Mouse (Mus musculus): ENCODE measurements at regions not wholly inside any gene's neighbourhood (a gene's known extent, or its start where the extent isn't known, plus 50 kb on each side); places are given as distances from the start of the nearest gene placed in this dataset.

DNA sequence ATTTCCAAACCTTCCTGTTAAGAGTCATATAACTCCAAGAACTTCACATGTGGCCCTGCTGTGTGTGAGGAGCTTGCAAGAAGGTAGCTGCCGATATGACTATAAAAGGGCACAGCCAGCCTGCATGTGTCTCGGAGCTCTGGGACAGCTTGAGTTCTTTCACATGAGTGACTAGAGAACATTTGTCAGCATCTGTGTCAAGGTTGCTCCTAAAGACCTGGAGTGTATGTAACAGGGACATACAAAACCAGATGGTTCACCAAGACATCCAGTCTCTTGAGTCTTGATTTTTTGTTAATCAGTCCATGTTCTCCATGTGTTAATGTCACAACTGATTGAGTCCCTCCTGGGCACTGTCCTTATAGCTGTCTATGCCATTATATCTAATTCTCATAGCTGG, 126.2 kb upstream of the Pcsk2 start:
- no peak for DNase-seq (ENCODE audit: low spot score)
- Histone ChIP-seq H3K36me3 (ENCODE audit: control insufficient read depth, insufficient read depth, low read length) (no peaks in the 10 kb centered on the region), H3K4me3 (ENCODE audit: low read depth, low read length) (no peak overlapping the region), H3K27ac (ENCODE audit: low read depth, low read length) (no peak overlapping the region), H3K9ac (ENCODE audit: low read length) (no peak overlapping the region), H3K4me1 (replicated peaks; ENCODE audit: control insufficient read depth, insufficient read depth, low read length) (no peaks in the 10 kb centered on the region), H3K27me3 (ENCODE audit: control insufficient read depth, insufficient read depth, low read length) (no peaks in the 10 kb centered on the region), H3K4me2 (ENCODE audit: low read depth, low read length, severe bottlenecking) (no peak overlapping the region), H3K9me3 (ENCODE audit: control insufficient read depth, low read length) (no peaks in the 10 kb centered on the region)
- 87% methylated on average over 2 of the region's 2 CpGs for WGBS
- no peak for ATAC-seq (replicated peaks; ENCODE audit: low FRiP score)

DNA sequence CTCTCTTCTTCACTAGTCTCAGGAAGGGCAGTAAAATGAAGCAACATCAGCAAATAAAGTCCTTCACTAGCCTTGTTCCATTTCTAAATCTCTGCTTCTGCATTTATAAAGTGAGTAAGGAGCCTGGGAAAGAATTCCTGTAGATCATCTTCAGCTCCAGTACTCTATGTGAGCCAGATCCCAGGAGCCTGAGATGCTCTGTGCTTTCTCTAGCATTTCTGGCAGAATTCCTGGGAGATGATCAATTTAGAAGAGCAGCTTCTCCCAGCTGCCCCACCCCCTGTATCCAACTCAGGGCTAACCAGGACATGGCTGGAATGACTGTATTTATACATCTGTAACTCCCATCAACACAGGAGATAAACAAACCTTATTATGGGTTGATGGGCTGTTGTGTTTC, 95.3 kb upstream of the Pcsk2 start:
- Histone ChIP-seq H3K4me1 (replicated peaks; ENCODE audit: control insufficient read depth, insufficient read depth, low read length) (no peaks in the 10 kb centered on the region), H3K9me3 (ENCODE audit: control insufficient read depth, low read length) (no peaks in the 10 kb centered on the region), H3K27me3 (ENCODE audit: control insufficient read depth, insufficient read depth, low read length) (no peaks in the 10 kb centered on the region), H3K27ac (ENCODE audit: low read depth, low read length) (no peak overlapping the region), H3K4me3 (ENCODE audit: low read depth, low read length) (no peak overlapping the region), H3K4me2 (ENCODE audit: low read depth, low read length, severe bottlenecking) (no peak overlapping the region), H3K9ac (ENCODE audit: low read length) (no peak overlapping the region), H3K36me3 (ENCODE audit: control insufficient read depth, insufficient read depth, low read length) (no peaks in the 10 kb centered on the region)
- ATAC-seq (replicated peaks; ENCODE audit: low FRiP score): no peak
- DNase-seq (ENCODE audit: low spot score): no peak

DNA sequence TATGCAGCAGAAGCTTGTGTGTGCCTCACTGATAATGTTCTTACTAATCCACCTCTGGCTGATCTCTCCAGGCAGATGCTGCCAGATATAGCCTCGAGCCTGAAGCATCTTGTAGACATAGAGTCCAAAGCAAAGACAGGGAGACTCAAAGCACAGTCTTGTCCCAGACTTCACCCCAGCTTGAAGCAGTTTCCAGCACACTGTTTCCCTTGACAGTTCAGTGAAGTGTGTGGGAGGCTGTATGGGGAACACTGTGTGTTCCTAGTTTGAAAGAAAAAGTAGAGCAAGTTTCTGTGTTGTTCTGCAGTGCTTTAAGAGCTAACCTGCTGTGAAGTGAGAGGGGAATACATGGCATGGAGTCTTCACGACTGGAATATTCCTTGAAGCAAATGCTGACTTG, 94.7 kb upstream of the Pcsk2 start:
- WGBS: 50% methylated on average over 2 of the region's 2 CpGs

DNA sequence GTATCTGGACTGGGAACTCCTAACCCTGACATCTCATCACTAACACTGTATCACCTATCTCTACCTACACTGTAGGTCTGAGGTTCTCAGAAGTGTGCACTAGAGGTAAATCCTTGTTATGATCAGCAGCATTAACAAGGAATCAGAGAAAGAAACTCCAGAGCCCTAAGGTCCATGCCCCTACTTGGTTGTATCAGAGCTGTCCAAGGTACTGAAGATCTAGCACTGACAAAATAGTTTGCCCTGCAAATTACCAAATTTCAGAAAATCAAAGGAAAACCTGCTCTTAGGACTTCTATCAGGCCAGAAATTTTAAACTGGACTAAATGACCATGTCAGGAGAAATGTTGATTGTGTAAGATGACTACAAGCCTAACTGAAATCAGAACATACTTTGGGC, 94.3 kb upstream of the Pcsk2 start:
- no peak overlapping the region for H3K4me3 ChIP-seq (ENCODE audit: low read depth, low read length)
- no peak overlapping the region for H3K9ac ChIP-seq (ENCODE audit: low read length)
- no peaks in the 10 kb centered on the region for H3K4me1 ChIP-seq (replicated peaks; ENCODE audit: control insufficient read depth, insufficient read depth, low read length)
- H3K36me3 ChIP-seq (ENCODE audit: control insufficient read depth, insufficient read depth, low read length): no peaks in the 10 kb centered on the region
- ATAC-seq (replicated peaks; ENCODE audit: low FRiP score) (no peak), DNase-seq (ENCODE audit: low spot score) (no peak)
- no peaks in the 10 kb centered on the region for H3K9me3 ChIP-seq (ENCODE audit: control insufficient read depth, low read length)
- H3K27me3 ChIP-seq (ENCODE audit: control insufficient read depth, insufficient read depth, low read length): no peaks in the 10 kb centered on the region
- H3K27ac ChIP-seq (ENCODE audit: low read depth, low read length): no peak overlapping the region
- H3K4me2 ChIP-seq (ENCODE audit: low read depth, low read length, severe bottlenecking): no peak overlapping the region

More for the DNA sequence above, 94.7 kb upstream of the Pcsk2 start:
- Histone ChIP-seq H3K36me3 (ENCODE audit: control insufficient read depth, insufficient read depth, low read length) (no peaks in the 10 kb centered on the region), H3K4me3 (ENCODE audit: low read depth, low read length) (no peak overlapping the region), H3K4me1 (replicated peaks; ENCODE audit: control insufficient read depth, insufficient read depth, low read length) (no peaks in the 10 kb centered on the region), H3K27ac (ENCODE audit: low read depth, low read length) (no peak overlapping the region), H3K27me3 (ENCODE audit: control insufficient read depth, insufficient read depth, low read length) (no peaks in the 10 kb centered on the region), H3K4me2 (ENCODE audit: low read depth, low read length, severe bottlenecking) (no peak overlapping the region), H3K9me3 (ENCODE audit: control insufficient read depth, low read length) (no peaks in the 10 kb centered on the region), H3K9ac (ENCODE audit: low read length) (no peak overlapping the region)
- no peak for ATAC-seq (replicated peaks; ENCODE audit: low FRiP score)
- DNase-seq (ENCODE audit: low spot score): no peak

DNA sequence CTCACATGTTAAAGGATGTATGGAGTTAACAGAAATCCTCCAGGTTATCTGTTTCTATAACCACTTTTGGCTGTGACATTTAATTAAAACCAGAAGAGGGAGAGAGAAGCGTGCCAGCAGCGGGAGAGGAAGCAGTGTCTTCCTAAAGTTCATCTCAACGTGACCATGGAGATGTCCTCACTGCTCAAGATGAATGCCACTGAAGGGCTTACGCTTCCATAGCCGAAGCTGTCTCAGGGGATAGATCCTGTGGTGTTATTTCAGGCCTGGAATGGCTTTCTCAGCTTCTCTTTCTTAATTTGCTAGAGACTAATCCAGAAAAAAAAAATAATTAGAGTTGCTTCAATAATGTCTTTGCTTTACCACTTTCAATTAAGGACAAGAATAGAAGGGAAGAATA, 78.0 kb upstream of the Pcsk2 start:
- ATAC-seq (replicated peaks; ENCODE audit: low FRiP score) (no peak), DNase-seq (ENCODE audit: low spot score) (no peak)
- Histone ChIP-seq H3K4me2 (ENCODE audit: low read depth, low read length, severe bottlenecking) (no peak overlapping the region), H3K27me3 (ENCODE audit: control insufficient read depth, insufficient read depth, low read length) (no peaks in the 10 kb centered on the region), H3K9me3 (ENCODE audit: control insufficient read depth, low read length) (no peaks in the 10 kb centered on the region), H3K4me1 (replicated peaks; ENCODE audit: control insufficient read depth, insufficient read depth, low read length) (no peaks in the 10 kb centered on the region), H3K27ac (ENCODE audit: low read depth, low read length) (no peak overlapping the region), H3K36me3 (ENCODE audit: control insufficient read depth, insufficient read depth, low read length) (no peaks in the 10 kb centered on the region), H3K4me3 (ENCODE audit: low read depth, low read length) (no peak overlapping the region), H3K9ac (ENCODE audit: low read length) (no peak overlapping the region)
- 77% methylated on average over 5 of the region's 5 CpGs for WGBS

DNA sequence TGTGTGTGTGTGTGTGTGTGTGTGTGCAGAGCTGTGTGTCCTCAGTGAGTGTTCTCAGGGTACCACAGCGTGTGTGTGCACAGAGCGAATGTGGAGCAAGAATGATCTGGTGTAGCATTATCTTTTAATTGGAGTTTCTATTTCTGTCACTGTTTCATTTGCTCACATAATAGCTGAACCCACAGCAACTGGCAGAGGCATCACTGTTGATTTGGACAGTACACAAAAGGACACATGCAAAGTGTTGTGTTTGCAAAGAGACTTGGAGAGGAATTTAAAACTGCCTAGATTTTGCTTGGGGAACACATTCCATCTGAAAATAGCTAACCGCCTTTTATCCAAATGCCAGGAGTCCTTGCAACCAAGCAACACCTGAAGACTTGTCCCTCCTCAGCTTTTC, 74.6 kb upstream of the Pcsk2 start:
- no peak overlapping the region for H3K4me3 ChIP-seq (ENCODE audit: low read depth, low read length)
- no peaks in the 10 kb centered on the region for H3K4me1 ChIP-seq (replicated peaks; ENCODE audit: control insufficient read depth, insufficient read depth, low read length)
- no peak for DNase-seq (ENCODE audit: low spot score)
- H3K4me2 ChIP-seq (ENCODE audit: low read depth, low read length, severe bottlenecking): no peak overlapping the region
- 94% methylated on average over 3 of the region's 3 CpGs for WGBS
- H3K27ac ChIP-seq (ENCODE audit: low read depth, low read length): no peak overlapping the region
- no peaks in the 10 kb centered on the region for H3K27me3 ChIP-seq (ENCODE audit: control insufficient read depth, insufficient read depth, low read length)
- no peak overlapping the region for H3K9ac ChIP-seq (ENCODE audit: low read length)
- H3K9me3 ChIP-seq (ENCODE audit: control insufficient read depth, low read length): no peaks in the 10 kb centered on the region
- H3K36me3 ChIP-seq (ENCODE audit: control insufficient read depth, insufficient read depth, low read length): no peaks in the 10 kb centered on the region
- no peak for ATAC-seq (replicated peaks; ENCODE audit: low FRiP score)

DNA sequence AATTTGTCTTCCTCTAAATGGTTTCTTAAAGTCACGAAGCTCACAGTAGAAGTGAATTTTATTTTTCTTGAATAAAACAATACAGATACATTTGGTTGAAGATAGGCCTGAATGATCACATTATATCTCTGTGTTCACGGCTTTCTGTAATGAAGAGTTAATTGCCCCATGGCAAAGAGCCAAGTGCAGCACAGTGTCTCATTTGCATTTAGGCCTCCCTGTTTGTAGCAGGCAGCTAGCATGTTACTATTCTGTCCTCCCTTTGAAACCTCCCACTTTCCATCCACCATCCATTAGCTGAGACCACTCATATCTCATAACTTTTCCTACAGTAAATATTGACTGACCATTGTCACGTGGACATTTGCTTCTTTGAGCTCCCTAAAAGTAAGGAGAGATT, 55.1 kb upstream of the Pcsk2 start:
- H3K9me3 ChIP-seq (ENCODE audit: control insufficient read depth, low read length): no peaks in the 10 kb centered on the region
- 72% methylated on average over 3 of the region's 3 CpGs for WGBS
- no peaks in the 10 kb centered on the region for H3K36me3 ChIP-seq (ENCODE audit: control insufficient read depth, insufficient read depth, low read length)
- H3K4me2 ChIP-seq (ENCODE audit: low read depth, low read length, severe bottlenecking): no peak overlapping the region
- H3K27ac ChIP-seq (ENCODE audit: low read depth, low read length): no peak overlapping the region
- no peak for DNase-seq (ENCODE audit: low spot score)
- ATAC-seq (replicated peaks; ENCODE audit: low FRiP score): peak; percentile 79
- H3K4me3 ChIP-seq (ENCODE audit: low read depth, low read length): no peak overlapping the region
- no peak overlapping the region for H3K9ac ChIP-seq (ENCODE audit: low read length)
- no peaks in the 10 kb centered on the region for H3K27me3 ChIP-seq (ENCODE audit: control insufficient read depth, insufficient read depth, low read length)
- no peaks in the 10 kb centered on the region for H3K4me1 ChIP-seq (replicated peaks; ENCODE audit: control insufficient read depth, insufficient read depth, low read length)

Data from forebrain, embryonic 11.5 days (tissue).